Mouse (Mus musculus) MEL (cell line): ENCODE results near the gene Map3k4. TPM values are rescaled to one million over a fixed set of nuclear protein-coding genes. Genes with fewer than 3 reads are reported as not detected.

Experiments used
- DNase-seq: peaks from one replicate; pipeline ENCODE4 v3.0.0; 2011; ENCODE audit warnings: low read depth, low spot score
- H3K27ac ChIP-seq: 2 replicates; pipeline ENCODE4 v1.5.1; 2012; ENCODE audit warnings: low read depth, mild to moderate bottlenecking, control low read depth, low read length, moderate library complexity; ENCODE audit not compliant: control insufficient read depth
- H3K27me3 ChIP-seq, 2 experiments: fragments of 150-350 bp in 1 of 2; sonication (generic) in 1 of 2; 2 replicates each; pipeline ENCODE4 v1.6.1; 2012; ENCODE audit warnings: low read length in 2 of 2, mild to moderate bottlenecking in 2 of 2, improper control_type of control experiment in 1 of 2, moderate library complexity in 1 of 2; ENCODE audit not compliant: insufficient read depth in 2 of 2, control insufficient read depth in 1 of 2
- H3K36me3 ChIP-seq, 2 experiments: 2 replicates each; pipeline ENCODE4 v1.6.1; 2012 to 2014; ENCODE audit warnings: low read length in 2 of 2, improper control_type of control experiment in 1 of 2, inconsistent platforms in 1 of 2, mild to moderate bottlenecking in 1 of 2; ENCODE audit not compliant: insufficient read depth in 2 of 2, control insufficient read depth in 1 of 2
- H3K4me1 ChIP-seq, 2 experiments: fragments of 150-350 bp in 1 of 2; sonication (generic) in 1 of 2; 2 replicates each; pipeline ENCODE4 v1.6.1; 2012; ENCODE audit warnings: low read length in 2 of 2, improper control_type of control experiment in 1 of 2, mild to moderate bottlenecking in 1 of 2; ENCODE audit not compliant: insufficient read depth in 2 of 2, control insufficient read depth in 1 of 2
- H3K4me3 ChIP-seq, 2 experiments: fragments of 150-350 bp in 1 of 2; sonication (generic) in 1 of 2; 2 replicates each; pipeline ENCODE4 v1.5.1; 2012; ENCODE audit warnings: low read depth in 2 of 2, low read length in 2 of 2, mild to moderate bottlenecking in 2 of 2, moderate library complexity in 2 of 2, control low read depth in 1 of 2, improper control_type of control experiment in 1 of 2; ENCODE audit not compliant: control insufficient read depth in 1 of 2, insufficient read depth in 1 of 2
- H3K79me2 ChIP-seq: 2 replicates; pipeline ENCODE4 v1.6.1; 2012; ENCODE audit warnings: mild to moderate bottlenecking, low read length, moderate library complexity; ENCODE audit not compliant: control insufficient read depth, poor library complexity, insufficient read depth
- H3K9ac ChIP-seq: 2 replicates; pipeline ENCODE4 v1.6.1; 2012; ENCODE audit warnings: low read depth, mild to moderate bottlenecking, control low read depth, low read length, moderate library complexity; ENCODE audit not compliant: control insufficient read depth, poor library complexity, severe bottlenecking
- H3K9me3 ChIP-seq: fragments of 150-350 bp; sonication (generic); replicated peaks from 2 replicates; pipeline ENCODE4 v1.6.1; 2012; ENCODE audit warnings: mild to moderate bottlenecking, low read length, improper control_type of control experiment, moderate library complexity; ENCODE audit not compliant: insufficient read depth
- CHD2 ChIP-seq: IDR thresholded peaks from 2 replicates; pipeline ENCODE4 v1.6.1; 2011; ENCODE audit warnings: low read length, improper control_type of control experiment
- CTCF ChIP-seq, 3 experiments: IDR thresholded peaks in 2 of 3; conservative IDR thresholded peaks in 1 of 3; 2 replicates each; pipeline ENCODE4 v1.5.1; 2011 to 2012; ENCODE audit warnings: low read length in 3 of 3, low read depth in 2 of 3, mild to moderate bottlenecking in 2 of 3, improper control_type of control experiment in 1 of 3, inconsistent platforms in 1 of 3, mixed read lengths in 1 of 3, moderate library complexity in 1 of 3; ENCODE audit not compliant: control insufficient read depth in 1 of 3, insufficient read depth in 1 of 3, poor library complexity in 1 of 3, severe bottlenecking in 1 of 3
- GATA1 ChIP-seq: IDR thresholded peaks from 2 replicates; pipeline ENCODE4 v1.6.1; 2011; ENCODE audit warnings: low read depth, low read length, improper control_type of control experiment
- HCFC1 ChIP-seq: IDR thresholded peaks from 2 replicates; pipeline ENCODE4 v1.6.1; 2012; ENCODE audit warnings: low read depth, mild to moderate bottlenecking, inconsistent platforms, low read length, improper control_type of control experiment, moderate library complexity
- KAT2A ChIP-seq: conservative IDR thresholded peaks from 2 replicates; pipeline ENCODE4 v1.6.1; 2012; ENCODE audit warnings: low read depth, low read length, improper control_type of control experiment, inconsistent platforms
- MAX ChIP-seq: IDR thresholded peaks from 2 replicates; pipeline ENCODE4 v1.6.1; 2011; ENCODE audit warnings: low read length, improper control_type of control experiment
- MAZ ChIP-seq: IDR thresholded peaks from 2 replicates; pipeline ENCODE4 v1.6.1; 2012; ENCODE audit warnings: low read depth, mild to moderate bottlenecking, inconsistent platforms, low read length, improper control_type of control experiment
- MEF2A ChIP-seq: IDR thresholded peaks from 2 replicates; pipeline ENCODE4 v1.6.1; 2014; ENCODE audit warnings: low read depth, mild to moderate bottlenecking, inconsistent platforms, low read length, improper control_type of control experiment; ENCODE audit not compliant: poor library complexity, insufficient replicate concordance, severe bottlenecking; ENCODE audit errors: extremely low read depth
- MYC ChIP-seq: IDR thresholded peaks from 2 replicates; pipeline ENCODE4 v1.6.1; 2011; ENCODE audit warnings: low read depth, mild to moderate bottlenecking, low read length, improper control_type of control experiment, moderate library complexity
- NELFE ChIP-seq: IDR thresholded peaks from 2 replicates; pipeline ENCODE4 v1.6.1; 2011; ENCODE audit warnings: low read depth, low read length, improper control_type of control experiment
- RAD21 ChIP-seq: IDR thresholded peaks from 2 replicates; pipeline ENCODE4 v1.6.1; 2011; ENCODE audit warnings: mild to moderate bottlenecking, low read depth, low read length, improper control_type of control experiment
- RCOR1 ChIP-seq: IDR thresholded peaks from 2 replicates; pipeline ENCODE4 v1.6.1; 2012; ENCODE audit warnings: low read depth, mild to moderate bottlenecking, inconsistent platforms, low read length, improper control_type of control experiment
- SIN3A ChIP-seq: IDR thresholded peaks from 2 replicates; pipeline ENCODE4 v1.6.1; 2012; ENCODE audit warnings: low read length, improper control_type of control experiment, inconsistent platforms
- TAL1 ChIP-seq: IDR thresholded peaks from 2 replicates; pipeline ENCODE4 v1.6.1; 2012; ENCODE audit warnings: mild to moderate bottlenecking, inconsistent platforms, low read length, moderate library complexity, mixed read lengths
- TBP ChIP-seq: IDR thresholded peaks from 2 replicates; pipeline ENCODE4 v1.8.0; 2011; ENCODE audit warnings: low read depth, low read length, improper control_type of control experiment
- USF1 ChIP-seq: IDR thresholded peaks from 2 replicates; pipeline ENCODE4 v1.6.1; 2014; ENCODE audit warnings: low read depth, mild to moderate bottlenecking, inconsistent platforms, low read length, improper control_type of control experiment, moderate library complexity
- ZC3H11A ChIP-seq: IDR thresholded peaks from 2 replicates; pipeline ENCODE4 v1.6.1; 2012; ENCODE audit warnings: low read depth, mild to moderate bottlenecking, inconsistent platforms, low read length, improper control_type of control experiment
- ZKSCAN1 ChIP-seq: IDR thresholded peaks from 2 replicates; pipeline ENCODE4 v1.6.1; 2012; ENCODE audit warnings: low read depth, mild to moderate bottlenecking, inconsistent platforms, low read length, improper control_type of control experiment, moderate library complexity
- ZMIZ1 ChIP-seq: IDR thresholded peaks from 2 replicates; pipeline ENCODE4 v1.6.1; 2012; ENCODE audit warnings: low read depth, mild to moderate bottlenecking, inconsistent platforms, low read length, improper control_type of control experiment, moderate library complexity
- ZNF384 ChIP-seq: IDR thresholded peaks from 2 replicates; pipeline ENCODE4 v1.6.1; 2012; ENCODE audit warnings: low read depth, mild to moderate bottlenecking, inconsistent platforms, low read length, improper control_type of control experiment
- polyA plus RNA-seq, 2 experiments: library from polyadenylated mRNA; stranded (reverse) in 1 of 2; unstranded in 1 of 2; fragments of >175 nt in 1 of 2; fragments of >200 nt in 1 of 2; gene quantifications; 2 replicates each; pipeline versions ENCODE4 v1.2.1 to v1.2.4; 2012; ENCODE audit warnings: low replicate concordance in 2 of 2, low read depth in 1 of 2; ENCODE audit not compliant: insufficient read length in 2 of 2, insufficient read depth in 1 of 2, missing spikeins in 1 of 2
- total RNA-seq: library from RNA; depleted of rRNA; stranded (reverse); fragments of 300-350 nt; gene quantifications from 2 replicates; pipeline ENCODE4 v1.2.3, GENCODE M21; 2012

Map3k4 gene
- total and polyA plus RNA-seq, 3 experiments, result 18.0 to 20.4 TPM; not detected in 1

GRCm38 (mm10) chr17:12263787-12264186, 54.8 kb downstream of the Map3k4 start:
- TF ChIP-seq ZC3H11A (no peak), SIN3A (no peak), TBP (no peak), ZMIZ1 (no peak), CTCF (IDR thresholded peaks at IDR 0.05 in 2 of 3, conservative IDR thresholded peaks at IDR 0.05 in 1 of 3; ENCODE audit: control insufficient read depth in 1 of 3, insufficient read depth in 1 of 3, low read depth in 2 of 3, low read length in 3 of 3, poor library complexity in 1 of 3, severe bottlenecking in 1 of 3) (no peak), MEF2A (no peak)
- Histone ChIP-seq H3K4me1 (no peaks in the 10 kb centered on the region), H3K27me3 (no peaks in the 10 kb centered on the region), H3K79me2 (no peaks in the 10 kb centered on the region), H3K9ac (no peak overlapping the region), H3K27ac (no peak overlapping the region), H3K36me3 (no peaks in the 10 kb centered on the region), H3K9me3 (no peaks in the 10 kb centered on the region), H3K4me3 (no peak overlapping the region)
- DNase-seq, result no peak

GRCm38 (mm10) chr17:12262851-12263250, 55.7 kb downstream of the Map3k4 start:
- DNase-seq, result no peak
- Histone ChIP-seq H3K4me1 (no peaks in the 10 kb centered on the region), H3K9me3 (no peaks in the 10 kb centered on the region), H3K27me3 (no peaks in the 10 kb centered on the region), H3K4me3 (no peak overlapping the region), H3K36me3 (no peaks in the 10 kb centered on the region), H3K9ac (no peak overlapping the region), H3K27ac (no peak overlapping the region), H3K79me2 (no peaks in the 10 kb centered on the region)
- no peak for TF ChIP-seq MAX
- TF ChIP-seq TAL1, result no peak
- TF ChIP-seq RAD21, result no peak
- no peak for TF ChIP-seq GATA1
- no peak for TF ChIP-seq MEF2A
- no peak for TF ChIP-seq USF1
- TF ChIP-seq ZNF384, result no peak
- no peak for TF ChIP-seq NELFE
- TF ChIP-seq KAT2A, result no peak
- TF ChIP-seq ZKSCAN1, result no peak
- no peak for TF ChIP-seq HCFC1
- no peak for TF ChIP-seq MYC
- no peak for TF ChIP-seq CHD2
- no peak for TF ChIP-seq CTCF (IDR thresholded peaks at IDR 0.05 in 2 of 3, conservative IDR thresholded peaks at IDR 0.05 in 1 of 3; ENCODE audit: control insufficient read depth in 1 of 3, insufficient read depth in 1 of 3, low read depth in 2 of 3, low read length in 3 of 3, poor library complexity in 1 of 3, severe bottlenecking in 1 of 3)
- no peak for TF ChIP-seq SIN3A
- no peak for TF ChIP-seq RCOR1
- no peak for TF ChIP-seq MAZ
